Mouse (Mus musculus) liver, embryonic 16.5 days (tissue): ENCODE measurements around the gene Vegfb. TPM values are rescaled to one million over a fixed set of nuclear protein-coding genes. Genes with fewer than 3 reads are reported as not detected.

Experiments
- ATAC-seq: fragments of 200-750 bp; cut with Nextera tagmentation; 2 replicates; pipeline ENCODE4 v1.8.0; 2017; ENCODE audit warnings: low read depth, mild to moderate bottlenecking, moderate number of reproducible peaks, moderate library complexity
- H3K27ac ChIP-seq: fragments of 300-500 bp; sonication (generic); 2 replicates; pipeline ENCODE4 v1.5.1; 2014; ENCODE audit warnings: mild to moderate bottlenecking, low read length
- H3K27me3 ChIP-seq: fragments of 300-500 bp; sonication (generic); 2 replicates; pipeline ENCODE4 v1.6.1; 2014; ENCODE audit warnings: low read depth, low read length, mixed read lengths; ENCODE audit not compliant: control insufficient read depth, insufficient read depth
- H3K36me3 ChIP-seq: fragments of 300-500 bp; sonication (generic); 2 replicates; pipeline ENCODE4 v1.6.1; 2014; ENCODE audit warnings: mild to moderate bottlenecking; ENCODE audit not compliant: control insufficient read depth, insufficient read depth
- H3K4me1 ChIP-seq: fragments of 300-500 bp; sonication (generic); 2 replicates; pipeline ENCODE4 v1.6.1; 2014; ENCODE audit warnings: low read depth, low read length, mixed read lengths; ENCODE audit not compliant: control insufficient read depth
- H3K4me2 ChIP-seq: fragments of 300-500 bp; sonication (generic); 2 replicates; pipeline ENCODE4 v1.6.1; 2014; ENCODE audit warnings: low read depth, low read length, mixed read lengths
- H3K4me3 ChIP-seq: fragments of 300-500 bp; sonication (generic); 2 replicates; pipeline ENCODE4 v1.5.1; 2014; ENCODE audit warnings: low read depth, mild to moderate bottlenecking, low read length
- H3K9ac ChIP-seq: fragments of 300-500 bp; sonication (generic); 2 replicates; pipeline ENCODE4 v1.6.1; 2014; ENCODE audit warnings: low read depth, low read length
- H3K9me3 ChIP-seq: fragments of 300-500 bp; sonication (generic); replicated peaks from 2 replicates; pipeline ENCODE4 v1.6.1; 2016; ENCODE audit warnings: low read length; ENCODE audit not compliant: control insufficient read depth
- WGBS: fragments of 180-500 bp; shearing (Covaris S2); extraction: QIAGEN DNeasy Blood & Tissue Kit; methylation state at CpG from one replicate; pipeline ENCODE4 v1.1.7; 2014; ENCODE audit not compliant: insufficient replicate concordance; 5-methylcytosine and 5-hydroxymethylcytosine counted together
- polyA plus RNA-seq: library from polyadenylated mRNA; unstranded; fragments of >200 nt; fragmentation: Nextera tagmentation; extraction: Ambion mirVana; gene quantifications from 2 replicates; pipeline ENCODE4 v1.2.1, GENCODE M21; 2015

Vegfb gene
- polyA plus RNA-seq, 1 experiment from 2014 or later: 10.5 TPM

DNA sequence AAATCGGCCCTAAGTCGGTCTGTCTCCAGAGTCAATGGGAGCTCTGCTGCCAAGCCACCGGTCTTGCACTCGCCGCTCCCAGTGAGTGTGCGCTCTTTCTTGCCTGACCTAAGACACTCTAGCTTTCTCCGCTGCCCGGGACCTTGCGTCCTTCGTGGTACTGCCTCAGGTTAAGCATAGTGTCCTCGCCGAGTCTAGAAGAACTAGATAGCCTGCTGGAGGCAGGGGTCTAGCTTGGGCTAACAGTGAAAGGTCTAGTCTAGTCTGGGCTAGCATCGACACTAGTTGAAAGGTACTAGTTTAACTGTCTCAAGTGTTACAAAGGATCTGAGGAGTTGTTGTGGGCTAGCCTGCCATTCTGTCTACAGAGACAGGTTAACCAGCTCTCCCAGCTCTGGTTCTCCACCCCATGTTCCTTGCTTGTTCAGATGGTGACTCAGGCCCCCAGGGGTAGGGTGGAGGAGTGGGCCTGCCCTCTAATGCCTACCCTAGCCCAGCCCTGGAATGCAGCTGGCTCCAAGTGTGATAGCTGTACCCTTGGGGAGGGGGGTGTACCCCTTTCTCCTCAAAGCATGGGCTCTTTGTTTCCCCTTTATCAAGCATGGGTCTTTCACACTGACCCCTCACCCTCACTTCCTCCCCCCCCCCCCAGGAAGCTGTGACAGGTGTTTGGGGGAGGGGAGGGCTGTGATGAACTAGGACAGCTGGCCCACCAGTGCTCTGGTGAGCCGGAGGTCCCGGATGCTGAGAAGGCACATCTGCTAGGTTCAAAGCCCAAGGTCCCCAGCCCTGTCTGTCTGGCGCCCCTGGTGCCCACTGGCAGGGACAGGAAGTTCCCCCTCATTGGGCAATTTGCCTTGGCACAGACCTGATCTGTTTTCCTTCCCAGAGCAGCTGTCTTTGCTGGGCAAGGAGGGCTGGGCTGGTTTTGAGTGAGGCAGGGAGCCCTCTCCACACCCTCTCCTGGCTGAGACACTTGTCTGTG, 11.6 kb downstream of the Vegfb start, which contains the start of gene Plcb3:
Plcb3 (minus strand) TSS at position 934 of the 985 bp plus-strand sequence.
- peak within 1 kb of the TSS; percentile 77 for H3K4me3 ChIP-seq
- peak within 1 kb of the TSS; percentile 99 for H3K4me2 ChIP-seq
- 0% methylated on average over 16 of the region's 16 CpGs for WGBS
- no peaks in the 10 kb centered on the region for H3K27me3 ChIP-seq
- H3K4me1 ChIP-seq: peaks cover 52% of the 10 kb centered on the region
- no peaks in the 10 kb centered on the region for H3K9me3 ChIP-seq
- H3K36me3 ChIP-seq: peaks cover 4% of the 10 kb centered on the region
- no peak for ATAC-seq
- peak within 1 kb of the TSS; percentile 56 for H3K9ac ChIP-seq
- peak within 1 kb of the TSS; percentile 57 for H3K27ac ChIP-seq

DNA sequence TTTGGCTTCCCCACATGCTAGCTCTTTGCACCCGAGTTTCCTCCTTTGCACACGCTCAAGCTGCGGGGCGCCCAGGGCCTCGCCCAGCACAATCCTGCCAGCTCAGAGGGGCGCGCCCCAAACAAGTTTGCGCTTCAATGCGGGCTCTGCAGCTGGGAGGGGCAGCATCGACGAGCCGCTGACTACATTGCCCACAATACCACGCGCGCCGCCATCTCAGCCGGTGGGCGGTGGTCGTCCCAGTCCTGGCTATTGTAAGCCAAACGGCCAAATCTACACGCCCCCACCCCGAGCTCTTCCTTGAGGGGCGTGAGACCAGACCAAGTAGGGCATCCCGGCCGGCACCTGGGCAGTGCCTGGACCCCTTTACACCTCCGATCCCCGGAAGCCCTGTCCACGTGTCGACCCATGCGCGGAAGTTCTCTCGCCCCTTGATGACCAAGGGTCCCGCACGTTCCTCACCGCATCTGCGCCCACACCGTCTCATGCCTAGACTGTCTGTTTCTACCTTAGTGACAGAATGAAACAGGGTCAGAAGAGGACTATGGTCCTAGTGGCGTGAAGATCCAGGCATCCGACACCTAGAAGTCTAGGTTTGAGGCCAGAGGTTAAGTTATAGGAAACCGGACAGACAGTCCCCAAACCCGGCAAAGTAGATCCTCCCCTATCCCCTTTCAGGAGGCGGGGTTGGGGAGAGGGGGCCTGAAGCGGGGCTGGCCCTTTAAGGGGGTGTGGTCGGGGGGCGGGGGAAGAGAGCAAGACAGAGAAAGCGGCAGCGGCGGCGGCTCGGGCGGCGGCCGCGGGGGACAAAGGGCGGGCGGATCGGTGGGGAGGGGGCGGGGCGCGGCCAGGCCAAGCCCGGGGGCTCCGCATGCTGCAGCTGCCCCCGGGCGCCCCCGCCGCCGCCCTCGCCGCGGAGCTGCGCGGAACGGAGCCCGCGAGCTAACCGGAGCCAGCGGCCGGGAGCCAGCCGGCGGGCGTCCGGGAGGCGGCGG, 12.9 kb downstream of the Vegfb start, which contains the start of gene Ppp1r14b:
Ppp1r14b (plus strand) TSS at position 758 of the 995 bp plus-strand sequence.
- ATAC-seq: peak; percentile 63

DNA sequence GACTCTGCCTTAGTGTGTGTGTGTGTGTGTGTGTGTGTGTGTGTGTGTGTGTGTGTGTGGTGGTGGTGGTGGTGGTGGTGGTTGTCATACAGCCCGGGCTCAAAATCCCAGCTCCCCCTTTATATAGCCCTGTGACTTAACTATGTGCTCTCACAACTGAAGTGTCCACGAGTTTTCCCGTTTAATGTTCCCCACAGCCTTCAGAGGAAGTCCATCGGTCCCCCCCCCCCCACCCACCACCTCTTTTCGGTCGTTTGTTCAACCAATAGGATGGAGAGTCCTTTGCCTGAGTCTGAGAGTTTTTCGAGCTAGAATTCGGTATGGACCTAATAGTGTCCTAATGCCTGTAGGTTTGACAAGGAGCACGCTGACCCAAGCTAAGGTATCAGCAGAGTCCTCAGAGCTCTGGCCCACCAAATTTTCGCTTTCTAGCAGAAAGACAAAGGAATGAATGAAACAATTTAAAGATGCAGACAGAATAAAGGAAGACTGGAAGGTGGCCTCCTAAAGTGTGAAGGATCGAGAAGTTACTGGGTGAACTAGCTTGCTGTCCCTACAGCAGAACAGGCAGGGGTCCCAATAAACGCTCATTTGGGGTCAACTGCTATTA, 13.8 kb downstream of the Vegfb start:
- WGBS: 22% methylated on average over 12 of the region's 12 CpGs
- Histone ChIP-seq H3K27ac (peak overlapping the region; percentile 14; the same call in 1 of the 2 replicates), H3K36me3 (peaks cover 4% of the 10 kb centered on the region), H3K4me1 (peaks cover 64% of the 10 kb centered on the region), H3K4me2 (peak overlapping the region; percentile 99), H3K9me3 (no peaks in the 10 kb centered on the region), H3K27me3 (peaks cover 2% of the 10 kb centered on the region), H3K4me3 (peak overlapping the region; percentile 77), H3K9ac (peak overlapping the region; percentile 56; the same call in 1 of the 2 replicates)
- ATAC-seq: no peak

More for the DNA sequence above, 12.9 kb downstream of the Vegfb start, which contains the start of gene Ppp1r14b:
- no peaks in the 10 kb centered on the region for H3K9me3 ChIP-seq
- peak within 1 kb of the TSS; percentile 77 for H3K4me3 ChIP-seq
- H3K4me2 ChIP-seq: peak within 1 kb of the TSS; percentile 99
- WGBS: under 1% methylated on average over 75 of the region's 84 CpGs
- H3K36me3 ChIP-seq: peaks cover 4% of the 10 kb centered on the region
- peak within 1 kb of the TSS; percentile 85 for H3K27ac ChIP-seq
- no peaks in the 10 kb centered on the region for H3K27me3 ChIP-seq
- peak within 1 kb of the TSS; percentile 56 for H3K9ac ChIP-seq
- H3K4me1 ChIP-seq: peaks cover 64% of the 10 kb centered on the region

DNA sequence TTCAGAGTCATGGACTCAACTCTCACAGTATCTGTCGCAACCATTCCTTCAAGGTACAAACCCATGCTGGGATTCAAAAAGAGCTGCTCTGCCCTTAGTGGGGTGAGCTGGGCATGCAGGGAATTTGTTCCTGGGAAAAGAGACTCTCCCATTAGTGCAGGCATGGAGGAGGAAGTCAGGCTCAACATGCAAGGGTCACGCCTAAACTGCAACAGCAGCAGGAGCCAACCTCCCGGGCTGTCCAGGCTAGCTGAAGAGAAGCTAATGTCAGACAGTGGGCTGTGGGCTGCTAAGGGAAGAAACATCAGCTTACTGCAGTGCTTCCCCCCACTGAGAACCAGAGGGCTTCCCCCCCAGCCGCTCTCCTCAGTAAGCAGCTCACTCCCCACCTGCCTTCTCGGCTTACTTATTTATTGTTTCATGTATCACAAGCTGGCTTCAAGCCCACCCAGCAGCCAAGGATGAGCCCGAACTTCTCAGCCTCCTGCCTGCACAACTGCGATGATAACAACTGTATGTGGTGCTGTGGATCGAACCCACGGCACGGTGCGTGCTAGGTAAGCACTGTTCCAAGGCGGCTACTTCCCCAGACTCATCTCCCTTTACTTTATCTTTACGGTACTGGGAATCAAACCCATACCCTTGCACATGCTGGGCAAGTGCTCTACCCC, 15.1 kb downstream of the Vegfb start:
- H3K9me3 ChIP-seq: no peaks in the 10 kb centered on the region
- peaks cover 5% of the 10 kb centered on the region for H3K27me3 ChIP-seq
- no peaks in the 10 kb centered on the region for H3K36me3 ChIP-seq
- 77% methylated on average over 13 of the region's 13 CpGs for WGBS
- H3K4me3 ChIP-seq: no peak overlapping the region
- H3K4me2 ChIP-seq: no peak overlapping the region
- no peak overlapping the region for H3K27ac ChIP-seq
- H3K9ac ChIP-seq: no peak overlapping the region
- H3K4me1 ChIP-seq: peaks cover 56% of the 10 kb centered on the region
- ATAC-seq: no peak

DNA sequence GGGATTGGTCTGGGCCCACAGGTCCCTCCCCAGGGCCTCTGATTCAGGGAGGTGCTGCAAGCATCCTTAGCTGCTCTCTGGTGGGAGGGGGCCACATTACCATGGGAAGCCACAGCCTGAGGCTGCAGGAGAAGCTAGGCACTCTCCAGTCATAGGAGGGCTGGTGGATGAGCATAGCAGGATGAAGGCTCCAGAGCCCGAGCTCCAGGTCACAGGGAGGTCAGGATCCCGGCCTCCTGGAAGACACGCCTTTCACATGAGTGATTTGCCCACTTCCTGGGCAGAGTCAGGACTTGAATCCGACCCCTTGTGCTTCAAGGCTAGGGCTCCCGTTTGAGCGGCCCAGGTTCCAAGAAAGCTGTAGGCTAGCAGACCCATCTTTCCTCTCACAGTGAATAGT, 15.8 kb downstream of the Vegfb start:
- 57% methylated on average over 6 of the region's 6 CpGs for WGBS
- Histone ChIP-seq H3K9ac (no peak overlapping the region), H3K4me3 (no peak overlapping the region), H3K27me3 (peaks cover 5% of the 10 kb centered on the region), H3K9me3 (no peaks in the 10 kb centered on the region), H3K27ac (0 out of 2 replicates have a peak overlapping the region, but pooled peaks have one; percentile 9), H3K4me2 (no peak overlapping the region), H3K36me3 (no peaks in the 10 kb centered on the region), H3K4me1 (peaks cover 53% of the 10 kb centered on the region)
- ATAC-seq: no peak

DNA sequence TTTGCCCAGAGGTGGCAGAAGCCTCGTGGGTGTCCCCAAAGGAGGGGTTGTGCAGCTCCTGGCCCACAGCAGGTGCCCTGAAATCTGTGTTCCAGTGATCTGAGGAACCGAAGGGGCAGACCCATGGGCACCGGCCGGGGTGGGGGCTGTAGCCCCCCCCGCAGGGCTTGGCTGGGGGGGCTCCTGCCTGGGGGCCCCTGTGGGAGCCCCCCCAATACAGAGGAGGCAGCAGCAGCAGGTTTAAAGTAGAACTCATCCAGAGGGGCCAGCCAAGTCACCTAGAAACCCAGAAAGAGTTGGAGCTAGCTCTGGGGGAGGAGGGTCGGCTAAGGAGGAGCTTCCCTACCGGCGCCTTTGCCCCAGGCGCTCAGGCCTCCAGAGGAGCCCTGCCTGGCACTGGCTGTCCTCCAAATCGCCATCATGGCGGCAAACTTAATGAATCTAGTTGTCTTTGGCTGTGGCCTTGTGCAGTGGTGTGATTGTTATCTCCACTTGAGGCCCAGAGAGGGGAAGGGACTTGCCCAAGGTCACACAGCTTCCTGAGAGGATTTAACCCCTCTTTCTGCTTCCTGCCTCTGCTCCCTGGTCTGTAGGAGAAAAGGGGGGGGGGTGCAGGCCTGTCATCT, 16.9 kb downstream of the Vegfb start:
- H3K4me1 ChIP-seq: peaks cover 42% of the 10 kb centered on the region
- H3K36me3 ChIP-seq: no peaks in the 10 kb centered on the region
- no peak for ATAC-seq
- peak overlapping the region; percentile 42 for H3K9ac ChIP-seq
- 27% methylated on average over 11 of the region's 11 CpGs for WGBS
- H3K4me3 ChIP-seq: peak overlapping the region; percentile 70
- peaks cover 5% of the 10 kb centered on the region for H3K27me3 ChIP-seq
- peak overlapping the region; percentile 93 for H3K4me2 ChIP-seq
- no peak overlapping the region for H3K27ac ChIP-seq
- H3K9me3 ChIP-seq: no peaks in the 10 kb centered on the region

DNA sequence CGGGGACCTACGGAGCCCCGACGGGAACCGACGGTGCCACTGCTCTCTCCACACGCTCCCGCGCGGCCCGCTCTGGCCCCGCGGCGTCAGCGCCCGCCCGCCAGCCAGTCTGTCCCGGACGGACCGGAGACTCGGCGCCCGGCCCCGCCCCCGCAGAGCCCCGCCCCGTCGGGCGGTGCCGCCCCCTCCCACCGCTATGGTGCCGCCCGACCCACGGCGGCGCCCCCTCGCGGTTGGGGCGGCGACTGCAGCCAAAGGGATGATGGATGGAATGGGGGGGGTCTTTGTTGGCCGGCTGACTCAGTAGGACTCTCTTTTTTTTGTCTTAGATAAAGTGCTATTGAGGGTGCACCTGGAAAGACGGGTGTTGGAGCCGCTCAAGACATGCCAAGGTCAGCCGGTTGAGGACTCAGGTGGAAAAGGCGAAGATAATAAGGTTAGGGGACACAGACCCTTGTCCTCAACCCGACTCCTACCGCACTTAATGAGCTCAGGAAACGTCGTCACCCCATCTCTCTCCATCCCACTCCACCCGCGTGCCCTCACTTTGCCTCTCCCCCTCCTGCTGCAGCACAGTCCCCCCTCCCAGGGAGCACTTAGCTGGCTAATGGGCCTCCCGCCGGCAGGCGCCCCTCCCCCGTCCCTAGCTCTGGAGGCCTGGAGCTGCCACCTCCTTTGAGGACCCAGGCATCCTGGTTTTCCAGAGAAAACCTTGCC, 17.6 kb downstream of the Vegfb start:
- Histone ChIP-seq H3K36me3 (0 out of 2 replicates have a peak, but pooled peaks cover 2% of the 10 kb centered on the region), H3K4me3 (peak overlapping the region; percentile 70), H3K4me2 (peak overlapping the region; percentile 93), H3K9ac (peak overlapping the region; percentile 78), H3K27me3 (peaks cover 5% of the 10 kb centered on the region), H3K4me1 (peaks cover 41% of the 10 kb centered on the region), H3K9me3 (no peaks in the 10 kb centered on the region), H3K27ac (no peak overlapping the region)
- WGBS: 1% methylated on average over 55 of the region's 55 CpGs
- ATAC-seq: peak; percentile 81
